Mouse (Mus musculus) liver, adult 2 months (tissue): ENCODE measurements around the gene Lpar1.

Experiments
- CTCF ChIP-seq: fragments of 200-500 bp; IDR thresholded peaks from 2 replicates; pipeline ENCODE4 v1.5.1; 2011; ENCODE audit warnings: low read depth, low read length, control low read depth
- POLR2A ChIP-seq: fragments of 200-500 bp; IDR thresholded peaks from 2 replicates; pipeline ENCODE4 v1.6.1; 2011; ENCODE audit warnings: low read length, control low read depth; ENCODE audit not compliant: insufficient read depth; ENCODE audit errors: extremely low read depth

DNA sequence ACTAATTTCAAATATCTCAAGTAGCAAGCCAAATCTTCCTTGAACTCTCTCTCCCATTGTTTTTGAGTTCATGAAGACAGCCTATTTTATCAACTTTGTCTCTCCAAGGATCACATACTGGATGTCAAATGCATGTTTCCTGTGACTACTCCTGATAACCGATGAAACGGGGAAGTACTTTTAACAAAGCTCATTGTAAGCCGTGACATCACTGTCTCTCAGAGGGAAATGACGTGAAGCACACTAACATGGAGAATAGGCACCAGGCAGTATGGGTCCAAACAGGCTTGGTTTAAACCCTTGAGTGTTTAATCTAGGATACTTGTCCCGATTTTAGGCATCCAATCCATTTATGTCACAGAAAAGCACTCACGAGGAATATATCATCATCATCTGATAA, 17.9 kb downstream of the Lpar1 start:
- TF ChIP-seq POLR2A (no peak), CTCF (no peak)
